Mouse (Mus musculus): ENCODE data around the gene Asphd1.

The Asphd1 gene

DNA sequence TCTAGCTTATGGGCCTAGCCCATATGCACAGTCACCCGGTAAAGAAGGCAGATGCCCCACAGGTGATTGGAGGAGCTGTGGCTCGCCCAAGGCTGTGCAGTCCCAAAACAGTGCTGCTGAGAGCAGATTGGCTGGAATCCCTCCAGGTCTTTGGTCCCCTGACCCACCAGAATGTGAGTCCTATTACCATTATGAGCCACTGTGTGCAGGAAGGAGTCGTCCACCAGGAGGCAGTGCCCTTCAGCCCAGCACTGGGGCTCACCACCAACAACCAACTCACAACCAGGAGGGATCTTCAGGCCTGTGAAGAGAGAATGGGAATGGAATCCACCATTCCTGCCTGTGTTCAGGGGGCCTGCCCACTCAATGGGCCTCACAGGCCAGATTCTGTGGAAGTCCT, 2.9 kb downstream of the Asphd1 start:
- Histone ChIP-seq H3K9me3 (ENCODE audit: low read length) (no peaks in the 10 kb centered on the region), H3K4me3 (replicated peaks; ENCODE audit: low read length) (no peak overlapping the region), H3K27me3 (ENCODE audit: insufficient read depth, low read length) (peaks cover 37% of the 10 kb centered on the region), H3K4me1 (replicated peaks; ENCODE audit: low read depth, low read length) (peaks cover 61% of the 10 kb centered on the region), H3K36me3 (ENCODE audit: insufficient read depth, low read length) (peaks cover 56% of the 10 kb centered on the region)
- TF ChIP-seq POU5F1 (IDR thresholded peaks at IDR 0.05; ENCODE audit: borderline replicate concordance, low read length) (no peak), CTCF (conservative IDR thresholded peaks at IDR 0.05; ENCODE audit: low read length) (peak; percentile 60)

DNA sequence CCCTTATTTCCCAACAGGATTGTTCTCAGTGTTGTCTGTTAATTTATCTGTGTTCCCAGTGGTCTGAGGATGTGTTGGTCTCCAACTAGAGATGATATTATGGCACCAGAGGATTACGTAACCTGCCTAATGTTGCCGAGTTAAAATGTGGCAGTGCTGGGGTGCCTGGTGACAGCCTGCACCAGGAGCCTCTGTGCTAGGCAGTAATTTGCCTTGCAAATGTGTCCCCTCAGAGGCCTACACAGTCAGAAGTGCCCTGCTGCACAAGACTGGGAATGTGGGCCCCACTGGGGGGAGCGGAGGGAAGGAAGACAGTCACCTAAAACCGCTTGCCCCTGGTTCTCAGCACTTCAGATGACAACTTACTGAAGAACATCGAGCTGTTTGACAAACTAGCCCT, 7.6 kb downstream of the Asphd1 start:
- H3K9me3 ChIP-seq (ENCODE audit: low read length) = no peaks in the 10 kb centered on the region
- TF ChIP-seq POU5F1 (IDR thresholded peaks at IDR 0.05; ENCODE audit: borderline replicate concordance, low read length) = no peak
- no peak for TF ChIP-seq NANOG (IDR thresholded peaks at IDR 0.05; ENCODE audit: borderline replicate concordance, low read length)
- no peak for TF ChIP-seq CTCF (conservative IDR thresholded peaks at IDR 0.05; ENCODE audit: low read length)
- peaks cover 85% of the 10 kb centered on the region for H3K36me3 ChIP-seq (ENCODE audit: insufficient read depth, low read length)
- H3K27me3 ChIP-seq (ENCODE audit: insufficient read depth, low read length) = no peaks in the 10 kb centered on the region
- 0 out of 2 replicates have a peak overlapping the region, but pooled peaks have one; percentile 5 for H3K4me3 ChIP-seq (replicated peaks; ENCODE audit: low read length)
- H3K4me1 ChIP-seq (replicated peaks; ENCODE audit: low read depth, low read length) = peaks cover 36% of the 10 kb centered on the region

DNA sequence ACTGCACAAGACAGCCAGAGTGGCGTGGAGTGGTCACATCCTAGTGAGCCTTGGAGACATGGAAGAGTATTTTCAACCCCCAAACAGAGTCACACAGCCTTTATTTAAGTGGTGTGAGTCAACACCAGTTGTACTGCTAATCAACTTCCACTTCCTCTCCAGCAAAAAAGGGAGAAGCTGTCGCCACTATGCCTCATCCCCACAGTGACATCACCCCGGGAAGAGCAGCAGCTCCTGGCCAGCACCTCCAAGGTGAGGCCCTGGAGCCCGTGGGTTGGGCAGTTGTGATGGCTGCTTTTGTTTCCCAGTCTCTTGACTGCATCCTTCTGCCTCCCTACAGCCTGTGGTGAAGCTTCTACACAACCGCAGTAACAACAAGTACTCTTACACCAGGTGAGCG, 8.2 kb downstream of the Asphd1 start:
- H3K9me3 ChIP-seq (ENCODE audit: low read length) = no peaks in the 10 kb centered on the region
- no peak for TF ChIP-seq NANOG (IDR thresholded peaks at IDR 0.05; ENCODE audit: borderline replicate concordance, low read length)
- H3K4me3 ChIP-seq (replicated peaks; ENCODE audit: low read length) = no peak overlapping the region
- no peaks in the 10 kb centered on the region for H3K27me3 ChIP-seq (ENCODE audit: insufficient read depth, low read length)
- H3K36me3 ChIP-seq (ENCODE audit: insufficient read depth, low read length) = peaks cover 85% of the 10 kb centered on the region
- peaks cover 31% of the 10 kb centered on the region for H3K4me1 ChIP-seq (replicated peaks; ENCODE audit: low read depth, low read length)

DNA sequence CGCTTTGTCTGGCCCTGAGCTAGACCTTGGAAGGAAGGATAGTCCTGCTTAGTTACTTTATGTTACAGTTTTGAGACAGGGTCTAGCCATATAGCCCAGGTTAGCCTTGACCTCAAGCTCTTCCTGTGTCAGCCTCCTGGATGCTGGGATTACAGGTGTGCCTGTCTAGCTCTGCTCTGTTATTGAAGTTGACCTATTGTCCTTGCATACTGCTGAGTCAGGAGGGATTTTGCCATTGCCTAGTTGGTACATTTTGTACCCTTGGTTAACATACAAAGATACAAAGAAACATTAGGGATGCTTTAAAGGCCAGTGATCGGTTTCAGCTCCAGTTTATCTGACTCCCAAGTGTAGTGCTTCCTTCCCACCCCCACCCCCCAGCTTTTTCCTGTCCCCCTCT, 16.7 kb downstream of the Asphd1 start:
- Histone ChIP-seq H3K27me3 (ENCODE audit: insufficient read depth, low read length) (peaks cover 5% of the 10 kb centered on the region), H3K4me3 (replicated peaks; ENCODE audit: low read length) (no peak overlapping the region), H3K4me1 (replicated peaks; ENCODE audit: low read depth, low read length) (peaks cover 40% of the 10 kb centered on the region), H3K9me3 (ENCODE audit: low read length) (no peaks in the 10 kb centered on the region), H3K36me3 (ENCODE audit: insufficient read depth, low read length) (peaks cover 73% of the 10 kb centered on the region)
- TF ChIP-seq POU5F1 (IDR thresholded peaks at IDR 0.05; ENCODE audit: borderline replicate concordance, low read length) = no peak
- TF ChIP-seq NANOG (IDR thresholded peaks at IDR 0.05; ENCODE audit: borderline replicate concordance, low read length) = no peak
- TF ChIP-seq CTCF (conservative IDR thresholded peaks at IDR 0.05; ENCODE audit: low read length) = no peak

DNA sequence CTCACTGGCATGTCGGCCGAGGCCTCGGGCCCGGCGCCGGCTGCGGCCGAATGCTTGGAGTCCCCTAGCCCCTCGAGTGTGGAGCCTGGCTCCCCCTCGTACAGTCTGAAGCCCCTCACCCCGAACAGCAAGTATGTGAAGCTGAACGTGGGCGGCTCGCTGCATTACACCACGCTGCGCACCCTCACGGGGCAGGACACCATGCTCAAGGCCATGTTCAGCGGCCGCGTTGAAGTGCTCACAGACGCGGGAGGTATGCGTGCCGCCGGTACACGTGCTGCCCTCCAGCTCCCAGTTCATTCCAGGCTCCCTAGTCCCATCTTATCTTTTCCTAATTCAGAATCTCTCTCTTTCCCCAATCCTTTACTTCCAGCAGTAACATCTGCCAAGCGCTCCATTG, 20.3 kb downstream of the Asphd1 start:
- H3K4me3 ChIP-seq (replicated peaks; ENCODE audit: low read length) = peak overlapping the region; percentile 94
- peaks cover 45% of the 10 kb centered on the region for H3K4me1 ChIP-seq (replicated peaks; ENCODE audit: low read depth, low read length)
- H3K27me3 ChIP-seq (ENCODE audit: insufficient read depth, low read length) = peaks cover 9% of the 10 kb centered on the region
- H3K36me3 ChIP-seq (ENCODE audit: insufficient read depth, low read length) = peaks cover 38% of the 10 kb centered on the region
- TF ChIP-seq POU5F1 (IDR thresholded peaks at IDR 0.05; ENCODE audit: borderline replicate concordance, low read length) (no peak), CTCF (conservative IDR thresholded peaks at IDR 0.05; ENCODE audit: low read length) (no peak), NANOG (IDR thresholded peaks at IDR 0.05; ENCODE audit: borderline replicate concordance, low read length) (no peak)
- no peaks in the 10 kb centered on the region for H3K9me3 ChIP-seq (ENCODE audit: low read length)

DNA sequence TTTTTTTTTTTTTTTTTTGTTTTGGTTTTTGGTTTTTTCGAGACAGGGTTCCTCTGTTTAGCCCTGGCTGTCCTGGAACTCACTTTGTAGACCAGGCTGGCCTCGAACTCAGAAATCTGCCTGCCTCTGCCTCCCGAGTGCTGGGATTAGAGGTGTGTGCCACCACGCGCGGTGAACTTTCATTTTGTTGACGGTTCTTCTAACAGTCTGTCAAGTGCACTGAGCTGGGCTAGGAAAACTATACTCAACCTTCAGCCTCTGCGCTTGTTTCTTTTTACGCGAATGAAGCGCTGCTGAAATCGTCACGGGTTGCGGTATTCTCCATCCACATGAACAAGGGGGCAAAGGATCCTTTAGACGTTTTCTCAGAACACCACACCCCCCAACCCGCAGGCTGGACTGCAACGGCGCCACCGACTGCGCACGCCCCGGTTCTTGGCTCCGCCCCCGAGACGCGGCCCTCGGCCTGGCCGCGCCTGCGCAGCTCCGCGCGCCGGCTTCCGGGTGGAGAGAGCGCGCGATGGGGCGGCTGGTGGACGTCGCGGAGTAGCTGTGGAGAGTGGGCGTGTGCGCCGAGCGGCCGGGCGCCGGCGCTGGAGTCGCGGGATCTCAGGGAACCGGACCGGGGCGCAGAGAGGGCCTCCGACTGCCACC, 20.9 kb downstream of the Asphd1 start, which contains the start of gene Kctd13:
Gene Kctd13, plus strand, starts transcription at position 496 of the 654 bp plus-strand sequence.
- Histone ChIP-seq H3K9me3 (ENCODE audit: low read length) (no peaks in the 10 kb centered on the region), H3K4me1 (replicated peaks; ENCODE audit: low read depth, low read length) (peaks cover 42% of the 10 kb centered on the region), H3K36me3 (ENCODE audit: insufficient read depth, low read length) (peaks cover 35% of the 10 kb centered on the region), H3K4me3 (replicated peaks; ENCODE audit: low read length) (peak within 1 kb of the TSS; percentile 94), H3K27me3 (ENCODE audit: insufficient read depth, low read length) (peaks cover 9% of the 10 kb centered on the region)
- no peak for TF ChIP-seq POU5F1 (IDR thresholded peaks at IDR 0.05; ENCODE audit: borderline replicate concordance, low read length)
- TF ChIP-seq CTCF (conservative IDR thresholded peaks at IDR 0.05; ENCODE audit: low read length) = no peak
- TF ChIP-seq NANOG (IDR thresholded peaks at IDR 0.05; ENCODE audit: borderline replicate concordance, low read length) = no peak

DNA sequence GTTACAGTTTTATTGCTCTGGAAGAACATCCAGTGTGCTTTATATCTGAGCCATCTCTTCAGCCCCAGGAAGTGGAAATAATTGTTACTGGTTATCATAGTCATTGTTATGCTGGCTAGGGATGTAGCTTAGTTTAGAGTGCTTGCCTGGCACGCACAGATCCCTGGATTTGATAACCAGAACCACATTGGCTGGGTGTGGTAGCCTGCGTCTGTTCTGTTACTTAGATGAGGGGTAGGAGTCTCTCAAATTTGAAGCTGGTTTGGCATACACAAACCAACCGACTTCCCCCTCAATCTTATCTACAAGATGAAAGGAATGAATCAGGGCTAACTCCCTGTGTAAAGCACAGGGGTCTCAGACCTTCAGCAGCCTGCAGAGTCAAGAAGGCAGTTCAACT, 23.1 kb downstream of the Asphd1 start:
- Histone ChIP-seq H3K4me1 (replicated peaks; ENCODE audit: low read depth, low read length) (peaks cover 27% of the 10 kb centered on the region), H3K27me3 (ENCODE audit: insufficient read depth, low read length) (peaks cover 9% of the 10 kb centered on the region), H3K9me3 (ENCODE audit: low read length) (no peaks in the 10 kb centered on the region), H3K4me3 (replicated peaks; ENCODE audit: low read length) (no peak overlapping the region), H3K36me3 (ENCODE audit: insufficient read depth, low read length) (peaks cover 14% of the 10 kb centered on the region)
- TF ChIP-seq POU5F1 (IDR thresholded peaks at IDR 0.05; ENCODE audit: borderline replicate concordance, low read length) = no peak
- no peak for TF ChIP-seq NANOG (IDR thresholded peaks at IDR 0.05; ENCODE audit: borderline replicate concordance, low read length)
- TF ChIP-seq CTCF (conservative IDR thresholded peaks at IDR 0.05; ENCODE audit: low read length) = no peak

DNA sequence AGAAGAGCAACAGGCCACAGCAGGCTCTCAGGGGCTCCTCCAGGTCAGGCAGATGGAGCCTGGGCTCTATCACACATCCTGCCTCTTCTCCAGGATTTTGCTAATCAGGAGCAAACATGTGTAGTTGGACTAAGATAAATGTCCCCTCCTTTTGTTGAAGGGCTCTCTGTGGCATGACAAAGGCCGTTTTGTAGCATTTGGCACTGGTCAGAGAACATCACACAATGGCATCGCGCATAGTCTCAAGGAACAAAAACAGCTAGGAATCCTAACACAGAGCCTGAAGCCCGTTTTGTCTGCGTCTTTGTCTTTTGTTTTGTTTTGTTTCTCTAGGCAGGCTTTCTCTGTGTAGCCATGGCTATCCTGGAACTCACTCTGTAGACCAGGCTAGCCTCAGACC, 25.4 kb downstream of the Asphd1 start:
- H3K9me3 ChIP-seq (ENCODE audit: low read length) = no peaks in the 10 kb centered on the region
- H3K27me3 ChIP-seq (ENCODE audit: insufficient read depth, low read length) = peaks cover 6% of the 10 kb centered on the region
- H3K4me1 ChIP-seq (replicated peaks; ENCODE audit: low read depth, low read length) = peaks cover 11% of the 10 kb centered on the region
- TF ChIP-seq CTCF (conservative IDR thresholded peaks at IDR 0.05; ENCODE audit: low read length) = no peak
- no peak for TF ChIP-seq NANOG (IDR thresholded peaks at IDR 0.05; ENCODE audit: borderline replicate concordance, low read length)
- TF ChIP-seq POU5F1 (IDR thresholded peaks at IDR 0.05; ENCODE audit: borderline replicate concordance, low read length) = no peak
- no peaks in the 10 kb centered on the region for H3K36me3 ChIP-seq (ENCODE audit: insufficient read depth, low read length)
- H3K4me3 ChIP-seq (replicated peaks; ENCODE audit: low read length) = no peak overlapping the region

DNA sequence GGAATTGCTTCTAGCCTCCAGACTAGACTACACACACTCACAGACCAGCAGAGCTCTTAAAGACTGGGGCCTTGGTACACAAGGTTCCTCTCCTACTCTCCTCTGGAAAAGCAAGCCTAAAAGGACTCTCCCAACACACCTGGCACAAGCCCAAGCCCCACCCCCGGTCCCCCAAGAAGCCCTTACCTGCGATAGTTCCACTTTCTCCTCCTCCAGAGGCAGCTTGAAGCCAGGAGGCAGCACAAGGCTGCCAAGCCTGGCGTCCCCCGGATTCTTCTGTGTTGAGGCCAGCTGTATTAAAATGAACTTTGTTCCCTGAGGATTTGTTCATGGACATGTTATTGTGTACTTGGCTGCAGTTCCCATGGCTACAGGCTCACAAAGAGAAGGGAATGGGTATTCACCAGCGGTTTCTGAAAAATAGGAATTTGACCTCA, 26.7 kb downstream of the Asphd1 start, which contains the start of gene Tmem219:
Gene Tmem219, minus strand, starts transcription at position 294 of the 437 bp plus-strand sequence.
- Histone ChIP-seq H3K4me1 (replicated peaks; ENCODE audit: low read depth, low read length) (peaks cover 5% of the 10 kb centered on the region), H3K36me3 (ENCODE audit: insufficient read depth, low read length) (no peaks in the 10 kb centered on the region), H3K27me3 (ENCODE audit: insufficient read depth, low read length) (peaks cover 4% of the 10 kb centered on the region), H3K4me3 (replicated peaks; ENCODE audit: low read length) (no peak within 1 kb of the TSS), H3K9me3 (ENCODE audit: low read length) (no peaks in the 10 kb centered on the region)
- TF ChIP-seq NANOG (IDR thresholded peaks at IDR 0.05; ENCODE audit: borderline replicate concordance, low read length) = no peak
- TF ChIP-seq POU5F1 (IDR thresholded peaks at IDR 0.05; ENCODE audit: borderline replicate concordance, low read length) = no peak
- no peak for TF ChIP-seq CTCF (conservative IDR thresholded peaks at IDR 0.05; ENCODE audit: low read length)
